Mouse (Mus musculus) cerebellum, adult 2 months (tissue): ENCODE results near the gene Epb41l1.

Source experiments
- CTCF ChIP-seq: fragments of 200-500 bp; IDR thresholded peaks from 2 replicates; pipeline ENCODE4 v1.5.1; 2011; ENCODE audit warnings: low read depth, mild to moderate bottlenecking, control low read depth, low read length, moderate library complexity, borderline replicate concordance; ENCODE audit not compliant: insufficient read depth
- POLR2A ChIP-seq: fragments of 200-500 bp; IDR thresholded peaks from 2 replicates; pipeline ENCODE4 v1.6.1; 2011; ENCODE audit warnings: low read length, control low read depth, borderline replicate concordance; ENCODE audit not compliant: insufficient read depth

DNA sequence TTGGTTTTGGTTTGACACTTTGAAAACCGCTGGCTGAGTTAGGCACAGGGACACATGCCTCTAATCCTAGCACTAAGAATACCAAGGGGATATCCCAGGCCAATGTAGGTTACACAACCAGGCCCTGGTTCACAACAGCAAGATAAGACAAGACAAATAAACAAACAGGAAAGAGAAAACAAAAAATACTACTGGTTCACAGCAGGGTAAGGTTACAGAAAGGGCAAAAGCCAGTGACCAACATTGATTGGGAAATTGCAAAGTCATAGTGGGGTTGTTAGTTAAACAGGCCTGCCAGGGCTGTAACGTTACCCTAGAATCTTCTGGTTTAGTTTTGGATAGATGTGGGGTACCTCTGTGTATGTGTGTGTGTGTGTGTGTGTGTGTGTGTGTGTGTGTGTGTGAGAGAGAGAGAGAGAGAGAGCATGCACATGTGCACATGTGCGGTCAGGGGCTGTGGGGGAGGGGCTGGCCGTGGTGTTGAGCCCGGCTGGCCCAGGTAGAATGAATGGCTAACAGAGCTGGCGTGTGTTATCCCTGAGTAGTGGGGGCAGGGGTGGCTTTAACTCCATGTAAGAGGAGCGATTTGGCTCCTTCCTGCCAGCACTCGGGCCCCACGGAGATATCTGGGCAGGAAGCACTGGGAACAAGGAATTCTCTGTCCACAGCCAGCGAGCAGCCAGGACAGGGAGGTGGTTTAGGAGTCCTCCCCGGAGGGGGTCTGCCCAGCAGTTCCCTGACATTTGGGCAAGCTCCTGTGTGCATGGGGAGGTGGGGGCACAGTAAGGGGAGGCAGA lies 19.2 kb downstream of the Epb41l1 start:
- no peak for TF ChIP-seq POLR2A
- no peak for TF ChIP-seq CTCF
